Mouse (Mus musculus) bone marrow, adult 2 months (tissue): ENCODE measurements at regions not wholly inside any gene's neighbourhood (a gene's known extent, or its start where the extent isn't known, plus 50 kb on each side); places are given as distances from the start of the nearest gene placed in this dataset.

Experiments used
- CTCF ChIP-seq: fragments of 200-500 bp; IDR thresholded peaks from 2 replicates; pipeline ENCODE4 v1.5.1; 2011; ENCODE audit warnings: low read length, control low read depth; ENCODE audit not compliant: control insufficient read depth, insufficient read depth
- POLR2A ChIP-seq: fragments of 200-500 bp; IDR thresholded peaks from 2 replicates; pipeline ENCODE4 v1.6.1; 2011; ENCODE audit warnings: low read depth, mild to moderate bottlenecking, control low read depth, low read length, borderline replicate concordance; ENCODE audit not compliant: control insufficient read depth

DNA sequence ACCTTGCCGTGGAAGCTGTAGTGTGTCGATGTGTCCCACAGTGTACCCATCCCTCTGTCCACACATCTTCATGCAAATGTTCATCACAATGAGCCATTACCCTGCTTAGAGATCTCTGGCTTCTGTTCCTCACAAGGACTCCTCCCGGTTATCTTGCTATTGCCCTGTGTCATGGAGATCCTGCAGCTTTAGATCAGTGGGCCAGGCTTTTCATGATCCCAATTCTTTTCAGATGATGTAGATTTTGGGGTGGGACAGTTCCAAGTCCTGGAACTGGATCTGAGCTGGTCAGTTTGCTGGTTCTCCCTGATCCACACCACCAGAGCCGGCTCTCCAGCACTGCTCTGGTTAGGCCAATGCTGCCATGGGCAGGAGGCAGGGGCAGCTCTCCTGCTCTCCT, 161.2 kb downstream of the Tfap2c start:
- TF ChIP-seq CTCF (no peak), POLR2A (no peak)
